Mouse (Mus musculus): ENCODE measurements around the gene Ssu2.

The Ssu2 gene

GRCm38 (mm10) chr6:112350452-112350851 is 37.4 kb downstream of the Ssu2 start:
- no peak for DNase-seq (ENCODE audit: low spot score in 2 of 2)

GRCm38 (mm10) chr6:112339016-112339415 is 48.8 kb downstream of the Ssu2 start:
- DNase-seq (ENCODE audit: low spot score in 2 of 2) = no peak

- no peak for DNase-seq (ENCODE audit: low spot score in 2 of 2)
Observed at GRCm38 (mm10) chr6:112337667-112338066, 50.2 kb downstream of the Ssu2 start.

- peak in 1 of 2 experiments; percentile 8 for DNase-seq (ENCODE audit: low spot score in 2 of 2)
Observed at GRCm38 (mm10) chr6:112333930-112334329, 53.9 kb downstream of the Ssu2 start.

GRCm38 (mm10) chr6:112331223-112331598 is 56.6 kb downstream of the Ssu2 start:
- DNase-seq (ENCODE audit: low spot score in 2 of 2) = no peak

GRCm38 (mm10) chr6:112330520-112331222 is 57.2 kb downstream of the Ssu2 start:
- DNase-seq (ENCODE audit: low spot score in 2 of 2) = no peak

- no peak for DNase-seq (ENCODE audit: low spot score in 2 of 2)
Observed at GRCm38 (mm10) chr6:112327793-112328192, 60.0 kb downstream of the Ssu2 start.

GRCm38 (mm10) chr6:112325213-112325612 is 62.6 kb downstream of the Ssu2 start:
- no peak for DNase-seq (ENCODE audit: low spot score in 2 of 2)

- no peak for DNase-seq (ENCODE audit: low spot score in 2 of 2)
Observed at GRCm38 (mm10) chr6:112322916-112323315, 64.9 kb downstream of the Ssu2 start.

- no peak for DNase-seq (ENCODE audit: low spot score in 2 of 2)
Observed at GRCm38 (mm10) chr6:112320679-112321078, 67.1 kb downstream of the Ssu2 start.

GRCm38 (mm10) chr6:112319449-112319848 is 68.4 kb downstream of the Ssu2 start:
- DNase-seq (ENCODE audit: low spot score in 2 of 2) = no peak

- no peak for DNase-seq (ENCODE audit: low spot score in 2 of 2)
Observed at GRCm38 (mm10) chr6:112311385-112311784, 76.4 kb downstream of the Ssu2 start.

- no peak for DNase-seq (ENCODE audit: low spot score in 2 of 2)
Observed at GRCm38 (mm10) chr6:112309330-112309938, 78.4 kb downstream of the Ssu2 start.
